Mouse (Mus musculus) hindbrain, embryonic 13.5 days (tissue): Measurements from ENCODE around the gene Rab7. TPM values are rescaled to one million over a fixed set of nuclear protein-coding genes. Genes with fewer than 3 reads are reported as not detected.

Source experiments
- ATAC-seq: fragments of 200-750 bp; cut with Nextera tagmentation; 2 replicates; pipeline ENCODE4 v1.8.0; 2017; ENCODE audit warnings: moderate TSS enrichment; ENCODE audit not compliant: low FRiP score
- H3K27ac ChIP-seq: fragments of 300-500 bp; sonication (generic); 2 replicates; pipeline ENCODE4 v1.5.1; 2015; ENCODE audit warnings: inconsistent platforms, mild to moderate bottlenecking, moderate library complexity
- H3K27me3 ChIP-seq: fragments of 300-500 bp; sonication (generic); 2 replicates; pipeline ENCODE4 v1.6.1; 2015; ENCODE audit warnings: mild to moderate bottlenecking, inconsistent platforms
- H3K36me3 ChIP-seq: fragments of 300-500 bp; sonication (generic); 2 replicates; pipeline ENCODE4 v1.6.1; 2015; ENCODE audit warnings: mild to moderate bottlenecking, inconsistent platforms
- H3K4me1 ChIP-seq: fragments of 300-500 bp; sonication (generic); replicated peaks from 2 replicates; pipeline ENCODE4 v1.6.1; 2015; ENCODE audit warnings: inconsistent platforms
- H3K4me2 ChIP-seq: fragments of 300-500 bp; sonication (generic); 2 replicates; pipeline ENCODE4 v1.6.1; 2015; ENCODE audit warnings: inconsistent platforms, mild to moderate bottlenecking, moderate library complexity
- H3K4me3 ChIP-seq: fragments of 300-500 bp; sonication (generic); 2 replicates; pipeline ENCODE4 v1.5.1; 2015; ENCODE audit warnings: mild to moderate bottlenecking, inconsistent platforms
- H3K9ac ChIP-seq: fragments of 300-500 bp; sonication (generic); 2 replicates; pipeline ENCODE4 v1.6.1; 2015; ENCODE audit warnings: mild to moderate bottlenecking, inconsistent platforms
- H3K9me3 ChIP-seq: fragments of 300-500 bp; sonication (generic); 2 replicates; pipeline ENCODE4 v1.6.1; 2016; ENCODE audit warnings: inconsistent platforms
- WGBS: fragments of 180-500 bp; shearing (Covaris S2); methylation state at CpG from one replicate; pipeline ENCODE4 v1.1.7; 2015; 5-methylcytosine and 5-hydroxymethylcytosine counted together
- polyA plus RNA-seq: library from polyadenylated mRNA; unstranded; fragments of >200 nt; fragmentation: Nextera tagmentation; extraction: Ambion mirVana; gene quantifications from 2 replicates; pipeline ENCODE4 v1.2.1, GENCODE M21; 2015

The Rab7 gene
- polyA plus RNA-seq, 1 experiment from 2014 or later, result 290 TPM

DNA sequence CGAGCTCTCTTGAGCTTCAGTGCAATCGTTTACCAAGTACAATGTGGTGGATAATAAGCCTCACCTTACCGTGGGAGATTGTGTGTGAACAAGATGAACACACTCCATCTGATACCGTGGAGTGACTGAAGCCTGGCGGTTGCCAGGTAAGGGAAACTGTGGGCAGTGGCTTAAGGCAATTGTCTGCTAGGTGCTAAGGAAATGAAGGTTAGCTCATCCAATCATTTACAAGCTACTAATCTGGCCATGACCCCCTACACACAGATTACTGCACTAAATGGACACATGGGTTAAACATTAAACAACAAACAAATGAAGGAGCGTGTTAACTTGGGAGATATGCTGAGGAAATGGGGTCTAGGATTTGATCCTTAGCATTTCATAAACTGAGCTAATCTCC lies 3.9 kb upstream of the Rab7 start:
- no peak overlapping the region for H3K9ac ChIP-seq
- H3K4me2 ChIP-seq, result no peak overlapping the region
- no peak for ATAC-seq
- H3K27ac ChIP-seq, result no peak overlapping the region
- peaks cover 54% of the 10 kb centered on the region for H3K27me3 ChIP-seq
- 81% methylated on average over 6 of the region's 6 CpGs for WGBS
- H3K4me3 ChIP-seq, result no peak overlapping the region
- H3K4me1 ChIP-seq, result peaks cover 5% of the 10 kb centered on the region
- no peaks in the 10 kb centered on the region for H3K9me3 ChIP-seq
- H3K36me3 ChIP-seq, result no peaks in the 10 kb centered on the region

DNA sequence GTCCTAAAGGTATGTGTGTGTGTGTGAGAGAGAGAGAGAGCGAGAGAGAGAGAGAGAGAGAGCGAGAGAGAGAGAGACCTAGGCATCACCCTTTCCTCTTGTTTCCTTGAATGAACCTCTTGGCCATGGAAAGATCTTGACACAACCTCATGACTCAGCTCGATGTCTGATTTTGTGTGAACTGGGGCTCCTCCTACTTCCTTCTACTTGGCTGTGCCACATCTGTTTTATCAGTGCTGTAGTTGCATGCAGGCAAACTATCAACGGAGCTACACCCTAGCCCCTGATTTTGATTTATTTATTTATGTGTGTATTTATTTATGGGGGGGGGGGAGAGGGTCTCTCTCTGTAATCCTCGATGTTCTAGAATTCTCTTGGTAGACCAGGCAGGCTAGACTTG lies 2.8 kb upstream of the Rab7 start:
- Histone ChIP-seq H3K4me3 (no peak overlapping the region), H3K27me3 (peaks cover 47% of the 10 kb centered on the region), H3K36me3 (no peaks in the 10 kb centered on the region), H3K4me1 (peaks cover 17% of the 10 kb centered on the region), H3K9me3 (no peaks in the 10 kb centered on the region), H3K27ac (no peak overlapping the region), H3K4me2 (no peak overlapping the region), H3K9ac (no peak overlapping the region)
- 80% methylated on average over 5 of the region's 5 CpGs for WGBS
- no peak for ATAC-seq

DNA sequence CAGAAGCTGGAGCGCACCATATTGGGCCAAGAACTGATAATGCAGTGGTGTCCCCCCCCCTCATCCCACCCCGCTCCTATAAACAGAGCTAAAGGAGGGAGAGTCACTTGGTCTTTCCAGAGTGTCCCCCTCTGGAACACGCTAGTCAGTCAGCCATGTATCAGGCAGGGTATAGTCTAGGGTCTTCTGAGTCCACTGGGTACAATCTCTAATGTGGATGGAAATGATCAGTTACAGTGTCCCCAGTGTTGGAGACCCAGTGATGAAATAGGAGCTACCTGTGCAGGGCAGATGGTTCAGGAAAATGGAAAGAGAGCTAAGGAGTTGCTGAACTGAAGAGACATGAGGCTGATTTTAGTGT lies 316 bp upstream of the Rab7 start:
- Histone ChIP-seq H3K9me3 (no peaks in the 10 kb centered on the region), H3K4me2 (peak overlapping the region; percentile 40), H3K27ac (peak overlapping the region; percentile 92), H3K36me3 (no peaks in the 10 kb centered on the region), H3K4me1 (peaks cover 35% of the 10 kb centered on the region), H3K9ac (no peak overlapping the region), H3K4me3 (peak overlapping the region; percentile 97), H3K27me3 (peaks cover 24% of the 10 kb centered on the region)
- ATAC-seq, result no peak
- WGBS, result 38% methylated on average over 3 of the region's 3 CpGs

DNA sequence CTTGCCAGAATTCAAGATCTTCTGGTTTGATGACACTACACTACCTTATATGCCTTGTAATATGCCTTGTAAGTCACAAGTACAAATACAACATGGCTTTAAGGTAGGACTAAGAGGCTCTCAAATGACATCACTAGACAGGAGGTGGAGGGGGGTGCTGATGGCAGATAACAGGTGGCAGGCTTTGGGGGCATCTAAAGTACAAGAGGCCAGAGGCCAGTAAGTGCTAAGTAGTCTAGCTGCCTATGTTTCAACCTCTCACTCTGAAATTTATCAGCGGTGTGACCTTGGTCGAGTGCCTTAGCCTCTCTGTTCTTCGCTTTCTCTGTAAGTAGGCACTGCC lies 865 bp downstream of the Rab7 start:
- Histone ChIP-seq H3K27me3 (peaks cover 15% of the 10 kb centered on the region), H3K27ac (peak overlapping the region; percentile 92), H3K4me3 (peak overlapping the region; percentile 97), H3K4me2 (peak overlapping the region; percentile 98), H3K36me3 (peaks cover 6% of the 10 kb centered on the region; the same call in 1 of the 2 replicates), H3K9me3 (no peaks in the 10 kb centered on the region), H3K9ac (peak overlapping the region; percentile 98), H3K4me1 (peaks cover 35% of the 10 kb centered on the region)
- no peak for ATAC-seq
- 3% methylated on average over 3 of the region's 3 CpGs for WGBS

DNA sequence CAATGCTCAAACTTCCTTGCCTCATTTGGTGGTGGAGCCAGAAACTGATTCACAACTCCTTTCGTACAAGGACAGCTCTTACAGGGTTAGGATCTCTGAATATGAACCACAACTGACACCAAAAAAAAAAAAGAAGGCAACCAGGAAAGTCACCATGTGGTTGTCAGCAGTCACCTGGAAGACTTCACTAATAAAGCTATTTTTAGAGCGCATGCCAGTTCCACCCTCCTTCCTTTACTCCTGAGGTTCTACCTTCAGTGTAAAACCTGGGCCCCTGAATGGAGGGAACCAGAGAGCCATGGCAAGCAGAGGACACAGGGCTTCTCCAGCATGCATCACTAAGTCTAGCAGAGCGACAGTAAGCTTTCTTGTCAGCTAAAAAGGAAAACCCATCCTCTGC lies 2.7 kb downstream of the Rab7 start:
- Histone ChIP-seq H3K9ac (0 out of 2 replicates have a peak overlapping the region, but pooled peaks have one; percentile 46), H3K4me2 (no peak overlapping the region), H3K4me3 (no peak overlapping the region), H3K36me3 (peaks cover 10% of the 10 kb centered on the region), H3K4me1 (peaks cover 39% of the 10 kb centered on the region), H3K9me3 (no peaks in the 10 kb centered on the region), H3K27me3 (peaks cover 3% of the 10 kb centered on the region), H3K27ac (no peak overlapping the region)
- no peak for ATAC-seq
- WGBS, result 87% methylated on average over 3 of the region's 3 CpGs

DNA sequence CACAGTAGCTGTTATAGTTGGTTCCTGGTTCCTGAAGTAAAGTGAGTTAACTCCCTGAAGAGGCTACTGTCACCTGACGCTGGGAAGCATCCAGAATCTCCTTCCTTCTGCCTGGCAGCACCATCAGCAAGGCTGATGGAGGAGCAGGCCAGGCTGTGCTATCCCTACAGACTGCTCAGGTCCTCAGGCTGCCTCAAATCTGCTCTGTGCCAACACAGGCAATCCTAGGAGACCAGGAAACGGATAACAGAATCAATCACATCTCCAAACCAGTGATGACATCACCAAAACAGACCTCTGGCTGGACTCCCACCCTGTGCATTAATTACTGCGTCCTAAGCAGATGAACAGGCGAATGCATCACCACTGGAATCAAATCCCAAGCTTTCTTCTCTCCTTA lies 3.8 kb downstream of the Rab7 start:
- no peaks in the 10 kb centered on the region for H3K27me3 ChIP-seq
- no peak for ATAC-seq
- peaks cover 11% of the 10 kb centered on the region for H3K36me3 ChIP-seq
- H3K27ac ChIP-seq, result no peak overlapping the region
- no peaks in the 10 kb centered on the region for H3K9me3 ChIP-seq
- H3K9ac ChIP-seq, result 0 out of 2 replicates have a peak overlapping the region, but pooled peaks have one; percentile 5
- H3K4me3 ChIP-seq, result no peak overlapping the region
- no peak overlapping the region for H3K4me2 ChIP-seq
- 76% methylated on average over 4 of the region's 4 CpGs for WGBS
- peaks cover 39% of the 10 kb centered on the region for H3K4me1 ChIP-seq

DNA sequence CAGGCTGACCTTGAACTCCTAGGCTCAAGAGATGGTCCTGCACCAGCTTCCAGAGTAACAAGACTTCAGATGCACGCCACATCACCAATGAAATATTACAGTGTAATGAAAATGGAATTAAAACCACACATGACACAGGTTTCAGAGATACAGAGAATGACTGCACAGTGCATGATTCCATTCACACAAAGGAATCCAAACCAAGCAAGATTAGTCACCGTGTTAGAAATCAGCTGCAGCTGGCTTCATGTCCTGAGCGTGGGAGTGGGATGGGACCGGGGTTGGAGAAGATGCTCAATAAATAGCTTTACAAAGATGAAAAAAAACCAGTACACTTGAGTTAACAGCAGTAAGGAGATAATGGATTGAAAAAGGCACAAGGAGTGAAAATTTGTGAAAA lies 5.6 kb downstream of the Rab7 start:
- Histone ChIP-seq H3K4me1 (peaks cover 38% of the 10 kb centered on the region), H3K9ac (no peak overlapping the region), H3K9me3 (no peaks in the 10 kb centered on the region), H3K27me3 (no peaks in the 10 kb centered on the region), H3K4me2 (no peak overlapping the region), H3K27ac (no peak overlapping the region), H3K36me3 (peaks cover 16% of the 10 kb centered on the region), H3K4me3 (no peak overlapping the region)
- no peak for ATAC-seq
- WGBS, result 92% methylated on average over 4 of the region's 4 CpGs

DNA sequence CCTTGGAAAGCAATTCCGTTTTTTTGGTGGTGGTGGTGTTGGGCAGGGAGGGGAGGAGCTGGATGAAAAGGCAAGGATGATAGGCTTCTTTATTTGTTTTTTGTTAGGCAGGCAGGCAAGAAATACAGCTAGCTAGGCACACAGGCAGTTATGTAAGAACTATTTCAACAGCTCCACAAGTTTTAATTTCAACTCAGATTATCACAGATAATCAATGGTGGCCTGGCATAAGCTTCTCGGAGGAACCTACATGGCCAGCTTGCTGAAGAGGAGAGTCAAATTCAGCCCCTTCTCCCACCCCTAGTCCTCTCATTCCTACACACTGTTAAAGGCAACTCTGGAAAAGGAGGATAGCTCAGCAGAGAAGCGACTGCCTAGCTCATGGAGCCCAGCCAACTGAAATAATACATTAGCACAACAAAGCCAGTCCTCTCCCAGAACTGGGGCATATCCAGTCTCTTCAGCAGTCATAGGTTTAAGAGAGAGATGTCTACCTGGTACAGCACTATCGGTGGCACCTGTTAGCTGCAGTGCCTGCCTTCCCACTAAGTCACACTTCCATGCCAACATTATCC lies 7.5 kb downstream of the Rab7 start:
- Histone ChIP-seq H3K4me2 (no peak overlapping the region), H3K9me3 (no peaks in the 10 kb centered on the region), H3K4me3 (no peak overlapping the region), H3K36me3 (peaks cover 16% of the 10 kb centered on the region), H3K4me1 (peaks cover 19% of the 10 kb centered on the region), H3K27me3 (no peaks in the 10 kb centered on the region), H3K9ac (no peak overlapping the region), H3K27ac (no peak overlapping the region)
- ATAC-seq, result no peak
- 76% methylated on average over 4 of the region's 4 CpGs for whole genome bisulfite sequencing

DNA sequence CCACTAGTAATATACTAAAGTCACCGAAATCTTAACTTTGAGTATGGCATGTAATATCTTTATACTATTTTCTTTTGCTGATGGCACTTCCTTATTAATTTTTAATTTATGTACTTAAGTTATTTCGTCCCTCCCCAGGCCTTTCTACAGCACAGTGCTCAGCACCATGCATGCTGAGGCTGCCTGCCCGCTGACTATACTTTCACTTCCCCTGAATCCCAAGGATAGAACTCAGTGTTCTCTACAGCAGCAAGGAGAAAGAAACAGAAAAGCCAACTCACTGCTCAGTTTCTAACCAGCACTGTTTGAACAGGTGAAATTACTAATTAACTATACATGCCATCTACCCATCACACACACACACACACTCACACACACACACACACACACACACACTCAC lies 11.6 kb downstream of the Rab7 start:
- peaks cover 3% of the 10 kb centered on the region; the same call in 1 of the 2 replicates for H3K4me1 ChIP-seq

DNA sequence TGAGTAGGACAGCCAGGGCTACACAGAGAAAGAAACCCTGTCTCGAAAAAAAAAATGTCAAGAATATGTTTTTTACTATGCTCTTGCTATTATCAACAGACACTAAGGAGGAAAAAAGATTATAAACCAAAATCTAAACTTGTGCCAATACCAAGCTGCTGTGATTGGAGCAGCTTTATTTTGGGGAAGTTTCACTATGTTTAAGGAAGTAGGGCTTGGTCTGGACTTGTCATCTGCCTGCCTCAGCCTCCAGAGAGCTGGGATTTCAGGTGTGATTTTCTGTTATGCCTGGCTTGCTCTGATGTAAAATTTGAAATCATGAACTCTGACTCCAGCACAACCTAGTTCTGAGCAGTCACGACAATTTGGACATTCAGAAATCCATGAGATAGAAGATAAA lies 14.6 kb downstream of the Rab7 start:
- Histone ChIP-seq H3K27ac (no peak overlapping the region), H3K4me1 (no peaks in the 10 kb centered on the region), H3K27me3 (no peaks in the 10 kb centered on the region), H3K9ac (no peak overlapping the region), H3K4me3 (no peak overlapping the region), H3K4me2 (no peak overlapping the region), H3K36me3 (peaks cover 14% of the 10 kb centered on the region; the same call in 1 of the 2 replicates), H3K9me3 (no peaks in the 10 kb centered on the region)
- no peak for ATAC-seq
- WGBS, result 99% methylated on average over 2 of the region's 2 CpGs

More for the DNA sequence above, 11.6 kb downstream of the Rab7 start:
- 95% methylated on average over 3 of the region's 3 CpGs for WGBS
- no peak for ATAC-seq
- Histone ChIP-seq H3K27me3 (no peaks in the 10 kb centered on the region), H3K27ac (no peak overlapping the region), H3K36me3 (peaks cover 11% of the 10 kb centered on the region), H3K9ac (no peak overlapping the region), H3K4me2 (no peak overlapping the region), H3K4me3 (no peak overlapping the region), H3K9me3 (no peaks in the 10 kb centered on the region)

DNA sequence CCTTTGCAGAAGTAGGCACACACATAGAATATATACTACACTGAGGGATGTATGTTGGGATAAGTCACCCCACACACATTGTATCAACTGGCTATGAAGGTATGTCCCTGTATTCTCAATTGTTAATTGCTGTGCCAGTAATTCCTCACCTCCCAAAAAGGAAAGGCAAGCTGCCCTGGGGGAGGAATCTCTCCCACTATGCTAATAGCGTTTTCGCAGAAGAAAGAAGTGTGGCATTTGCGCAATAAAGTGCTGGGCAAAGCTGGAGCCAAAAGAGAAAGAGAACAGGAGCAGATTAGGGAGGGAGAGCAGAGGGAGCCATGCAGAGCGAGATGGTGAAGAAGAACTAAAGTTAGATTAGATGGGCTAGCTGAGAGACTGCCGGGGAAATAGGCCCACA lies 17.7 kb downstream of the Rab7 start:
- H3K27me3 ChIP-seq, result no peaks in the 10 kb centered on the region
- H3K36me3 ChIP-seq, result peaks cover 24% of the 10 kb centered on the region
- H3K9ac ChIP-seq, result no peak overlapping the region
- ATAC-seq, result no peak
- H3K4me1 ChIP-seq, result no peaks in the 10 kb centered on the region
- H3K9me3 ChIP-seq, result no peaks in the 10 kb centered on the region
- H3K27ac ChIP-seq, result no peak overlapping the region
- H3K4me3 ChIP-seq, result no peak overlapping the region
- no peak overlapping the region for H3K4me2 ChIP-seq
- 73% methylated on average over 5 of the region's 5 CpGs for WGBS

DNA sequence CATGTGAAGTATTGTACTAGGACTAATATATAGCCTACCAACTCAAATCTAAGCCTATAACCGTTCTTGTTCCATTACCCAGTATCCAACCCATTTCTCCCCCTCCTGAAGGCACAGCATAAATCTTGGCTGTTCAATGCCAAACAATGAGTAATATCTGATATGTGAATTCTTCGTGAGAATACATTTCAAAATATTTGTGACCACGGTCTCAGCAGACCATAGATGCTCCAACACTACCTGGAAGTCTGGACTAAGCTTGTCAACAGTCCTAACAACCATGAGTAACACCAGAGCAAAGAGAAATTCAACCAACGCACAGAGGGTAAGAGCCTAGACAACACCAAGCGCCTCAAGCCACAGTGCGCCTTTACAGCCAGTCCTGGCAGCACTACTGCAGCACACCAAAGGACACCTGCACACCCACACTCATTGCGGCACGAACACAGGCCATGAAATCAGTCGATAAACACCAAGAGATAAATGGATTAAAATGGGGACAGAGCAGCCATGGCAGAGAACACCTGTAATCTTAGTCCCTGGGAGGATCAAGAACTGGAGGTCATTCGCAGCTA lies 21.7 kb downstream of the Rab7 start:
- no peaks in the 10 kb centered on the region for H3K9me3 ChIP-seq
- no peak overlapping the region for H3K4me3 ChIP-seq
- H3K9ac ChIP-seq, result no peak overlapping the region
- H3K4me1 ChIP-seq, result peaks cover 7% of the 10 kb centered on the region; the same call in 1 of the 2 replicates
- H3K27ac ChIP-seq, result no peak overlapping the region
- H3K36me3 ChIP-seq, result peaks cover 19% of the 10 kb centered on the region
- ATAC-seq, result no peak
- no peak overlapping the region for H3K4me2 ChIP-seq
- no peaks in the 10 kb centered on the region for H3K27me3 ChIP-seq
- WGBS, result 98% methylated on average over 10 of the region's 10 CpGs

DNA sequence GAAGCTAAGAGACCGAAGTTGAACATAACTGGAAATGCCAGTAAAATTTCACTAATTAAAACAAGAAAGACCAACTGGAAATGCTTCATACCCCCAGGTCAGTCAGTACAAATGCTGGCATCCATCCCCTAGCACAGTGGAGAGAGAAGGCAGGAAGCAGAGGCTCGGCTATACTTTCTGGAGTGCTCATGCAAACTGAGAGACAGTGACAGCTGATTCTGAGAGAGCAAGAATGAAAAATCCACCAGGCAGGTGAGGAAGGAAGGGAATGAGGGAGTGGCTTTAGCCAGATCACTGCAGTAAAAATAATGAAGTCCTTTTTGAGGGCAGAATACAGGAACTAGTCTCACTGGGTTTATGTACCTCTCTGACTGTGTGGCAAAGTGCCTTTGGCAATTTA lies 25.9 kb downstream of the Rab7 start:
- Histone ChIP-seq H3K27ac (no peak overlapping the region), H3K4me3 (no peak overlapping the region), H3K4me1 (peaks cover 18% of the 10 kb centered on the region; the same call in 1 of the 2 replicates), H3K9ac (no peak overlapping the region), H3K4me2 (no peak overlapping the region), H3K9me3 (no peaks in the 10 kb centered on the region), H3K36me3 (peaks cover 7% of the 10 kb centered on the region), H3K27me3 (no peaks in the 10 kb centered on the region)
- ATAC-seq, result no peak
- 84% methylated on average over 2 of the region's 2 CpGs for WGBS
